Mouse (Mus musculus) olfactory bulb, adult 2 months (tissue): Measurements from ENCODE around the gene Enah. TPM values are rescaled to one million over a fixed set of nuclear protein-coding genes. Genes with fewer than 3 reads are reported as not detected.

Experiments
- H3K27ac ChIP-seq: fragments of 200-500 bp; 2 replicates; pipeline ENCODE4 v1.5.1; 2012; ENCODE audit warnings: low read depth, low read length; ENCODE audit not compliant: insufficient read depth
- H3K4me1 ChIP-seq: fragments of 200-500 bp; 2 replicates; pipeline ENCODE4 v1.6.1; 2012; ENCODE audit warnings: low read length; ENCODE audit not compliant: control insufficient read depth, insufficient read depth
- H3K4me3 ChIP-seq: fragments of 200-500 bp; 2 replicates; pipeline ENCODE4 v1.5.1; 2012; ENCODE audit warnings: mild to moderate bottlenecking, low read depth, low read length, moderate library complexity; ENCODE audit not compliant: insufficient read depth
- CTCF ChIP-seq: fragments of 200-500 bp; IDR thresholded peaks from 2 replicates; pipeline ENCODE4 v1.5.1; 2012; ENCODE audit warnings: low read depth, mild to moderate bottlenecking, low read length, moderate library complexity; ENCODE audit not compliant: insufficient read depth
- POLR2A ChIP-seq: fragments of 200-500 bp; IDR thresholded peaks from 2 replicates; pipeline ENCODE4 v1.6.1; 2012; ENCODE audit warnings: mild to moderate bottlenecking, low read depth, low read length, moderate library complexity; ENCODE audit not compliant: insufficient read depth
- WGBS: fragments of 180-500 bp; shearing (Covaris S2); methylation state at CpG from one replicate; pipeline ENCODE4 v1.1.7; 2018; 5-methylcytosine and 5-hydroxymethylcytosine counted together
- polyA plus RNA-seq: library from polyadenylated mRNA; stranded (reverse); fragments of >200 nt; gene quantifications from 2 replicates; pipeline ENCODE4 v1.2.4, GENCODE M21; 2012; ENCODE audit warnings: low replicate concordance; ENCODE audit not compliant: missing spikeins, insufficient read depth, insufficient read length

The Enah gene
- polyA plus RNA-seq, 1 experiment, result 161 TPM

DNA sequence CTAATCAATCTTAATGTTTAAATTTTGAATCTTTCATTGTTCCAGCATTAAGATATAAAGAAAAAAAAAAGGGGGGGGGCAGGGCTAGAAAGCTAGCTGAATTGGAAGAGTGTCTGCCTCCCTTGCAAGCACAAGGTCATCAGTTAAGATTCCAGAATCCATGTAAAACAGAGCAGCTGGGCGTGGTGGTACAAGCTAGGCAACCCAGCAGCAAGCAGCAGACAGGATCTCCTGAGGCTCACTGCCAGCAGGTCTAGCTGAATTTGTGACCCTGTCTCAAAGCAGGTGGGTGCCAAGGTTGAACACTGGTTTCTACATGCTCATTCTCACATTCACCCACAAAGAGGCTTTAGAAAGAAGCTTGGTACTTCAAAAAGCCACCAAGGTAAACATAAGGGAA, 118.9 kb downstream of the Enah start:
- TF ChIP-seq CTCF (no peak), POLR2A (no peak)
- no peaks in the 10 kb centered on the region for H3K4me1 ChIP-seq
- H3K27ac ChIP-seq, result no peak overlapping the region
- 97% methylated on average over 1 of the region's 1 CpGs for WGBS
- no peak overlapping the region for H3K4me3 ChIP-seq

- no peak overlapping the region for H3K4me3 ChIP-seq
- H3K27ac ChIP-seq, result no peak overlapping the region
- no peaks in the 10 kb centered on the region for H3K4me1 ChIP-seq
- TF ChIP-seq CTCF (no peak), POLR2A (no peak)
- WGBS, result 47% methylated on average over 1 of the region's 1 CpGs
Observed at GRCm38 (mm10) chr1:181898961-181899360, 120.8 kb downstream of the Enah start.

DNA sequence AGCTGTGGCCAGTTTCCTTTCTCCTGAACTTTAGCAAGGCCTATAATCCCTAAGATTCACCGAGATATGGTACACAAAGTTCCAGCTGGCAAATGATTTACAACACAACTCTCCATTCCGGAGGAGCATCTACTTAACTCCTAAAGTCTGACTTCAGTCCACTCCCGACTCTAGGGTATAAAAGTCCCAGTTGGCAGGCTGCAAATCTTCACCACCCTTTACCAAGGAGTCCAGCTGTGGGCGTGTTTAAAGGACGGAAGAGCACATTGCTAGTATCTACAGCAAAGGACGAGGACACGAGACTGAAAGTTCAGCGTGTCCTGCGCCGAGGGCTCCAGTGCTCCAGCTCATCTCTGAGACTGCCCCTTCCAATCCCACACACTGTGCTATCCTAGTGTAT, 122.8 kb downstream of the Enah start:
- WGBS, result 88% methylated on average over 10 of the region's 10 CpGs
- H3K27ac ChIP-seq, result no peak overlapping the region
- H3K4me1 ChIP-seq, result no peaks in the 10 kb centered on the region
- TF ChIP-seq CTCF (no peak), POLR2A (no peak)
- no peak overlapping the region for H3K4me3 ChIP-seq

DNA sequence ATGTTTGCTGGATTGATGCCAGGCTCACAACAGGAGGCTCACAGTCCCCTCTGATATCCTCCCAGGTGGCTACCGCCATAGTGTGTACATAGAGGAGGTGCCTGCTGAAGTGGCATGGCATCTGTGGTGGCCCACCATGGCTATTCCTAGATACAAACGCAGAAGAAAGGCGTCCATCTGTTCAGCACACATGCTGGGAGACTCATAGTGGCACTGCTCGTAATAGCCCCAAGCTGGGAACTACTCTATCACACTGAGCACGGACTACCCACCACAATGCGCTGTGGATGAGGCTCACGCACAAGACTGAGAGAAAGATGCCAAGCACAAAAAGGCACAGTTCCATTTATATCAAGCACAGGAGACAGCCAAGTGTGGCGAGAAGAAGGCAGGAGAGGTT, 126.1 kb downstream of the Enah start:
- WGBS, result 44% methylated on average over 8 of the region's 8 CpGs
- no peak for TF ChIP-seq POLR2A
- TF ChIP-seq CTCF, result no peak
- H3K4me3 ChIP-seq, result no peak overlapping the region
- no peak overlapping the region for H3K27ac ChIP-seq
- no peaks in the 10 kb centered on the region for H3K4me1 ChIP-seq

- Histone ChIP-seq H3K27ac (no peak overlapping the region), H3K4me3 (no peak overlapping the region), H3K4me1 (no peaks in the 10 kb centered on the region)
- TF ChIP-seq POLR2A (no peak), CTCF (no peak)
- WGBS, result 89% methylated on average over 7 of the region's 7 CpGs
Observed at GRCm38 (mm10) chr1:181889670-181890069, 130.1 kb downstream of the Enah start.

- no peaks in the 10 kb centered on the region for H3K4me1 ChIP-seq
- no peak overlapping the region for H3K27ac ChIP-seq
- WGBS, result 3% methylated on average over 11 of the region's 11 CpGs
- TF ChIP-seq POLR2A (no peak), CTCF (peak; percentile 100)
- no peak overlapping the region for H3K4me3 ChIP-seq
Observed at GRCm38 (mm10) chr1:181888801-181889200, 131.0 kb downstream of the Enah start.

- TF ChIP-seq POLR2A (no peak), CTCF (0 out of 2 replicates have a peak, but pooled peaks have one; percentile 43)
- no peak overlapping the region for H3K27ac ChIP-seq
- WGBS, result 28% methylated on average over 8 of the region's 8 CpGs
- peaks cover 9% of the 10 kb centered on the region for H3K4me1 ChIP-seq
- no peak overlapping the region for H3K4me3 ChIP-seq
Observed at GRCm38 (mm10) chr1:181881532-181881931, 138.3 kb downstream of the Enah start.

- Histone ChIP-seq H3K4me1 (peaks cover 9% of the 10 kb centered on the region), H3K27ac (no peak overlapping the region), H3K4me3 (no peak overlapping the region)
- TF ChIP-seq POLR2A (no peak), CTCF (no peak)
- 57% methylated on average over 15 of the region's 15 CpGs for WGBS
Observed at GRCm38 (mm10) chr1:181880752-181881325, 139.0 kb downstream of the Enah start.

DNA sequence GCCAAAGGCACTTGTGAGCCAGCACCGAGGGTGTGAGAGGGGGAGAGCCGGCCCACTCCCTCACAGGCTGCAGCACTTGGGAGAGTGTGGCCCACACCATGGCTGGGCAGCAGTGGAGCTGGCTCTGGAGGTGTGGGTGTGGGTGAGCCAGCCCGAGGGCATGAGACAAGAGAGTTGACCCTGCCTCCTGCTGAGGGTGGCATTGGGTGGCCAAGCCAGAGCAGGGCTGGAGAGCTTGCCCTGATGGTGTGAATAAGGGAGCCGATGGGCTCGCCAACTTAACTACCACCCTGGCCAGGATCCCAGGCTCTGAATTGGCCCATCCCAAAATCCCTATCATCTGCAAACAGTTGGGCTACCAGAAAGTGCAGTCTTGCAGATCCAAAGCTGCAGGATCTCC, 141.4 kb downstream of the Enah start:
- no peak overlapping the region for H3K27ac ChIP-seq
- H3K4me1 ChIP-seq, result peaks cover 9% of the 10 kb centered on the region
- no peak overlapping the region for H3K4me3 ChIP-seq
- 46% methylated on average over 5 of the region's 5 CpGs for WGBS
- TF ChIP-seq POLR2A, result no peak
- no peak for TF ChIP-seq CTCF

DNA sequence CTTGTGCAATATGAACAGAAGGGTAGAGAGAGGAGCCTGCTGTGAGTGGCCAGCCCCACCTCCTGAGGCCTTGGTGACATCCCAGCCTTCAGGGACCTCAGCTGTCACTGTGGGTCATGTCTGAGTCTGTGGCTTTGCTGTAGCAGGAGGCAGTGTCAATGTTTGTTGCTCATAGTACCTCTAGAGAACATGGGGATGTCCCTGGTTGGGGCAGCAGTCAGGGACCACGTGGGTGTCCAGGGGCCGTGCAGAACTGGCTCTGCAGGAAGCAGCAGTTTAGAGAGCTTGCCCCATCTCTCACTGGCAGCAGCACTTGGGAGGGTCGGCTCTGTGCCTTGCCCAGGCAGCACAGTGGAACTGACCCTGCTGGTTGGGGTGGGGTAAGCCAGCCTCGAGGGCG, 142.7 kb downstream of the Enah start:
- 57% methylated on average over 5 of the region's 5 CpGs for WGBS
- H3K4me1 ChIP-seq, result peaks cover 9% of the 10 kb centered on the region
- no peak overlapping the region for H3K4me3 ChIP-seq
- no peak for TF ChIP-seq CTCF
- H3K27ac ChIP-seq, result no peak overlapping the region
